Mouse (Mus musculus): Measurements from ENCODE around the gene Tmem165.

The Tmem165 gene

DNA sequence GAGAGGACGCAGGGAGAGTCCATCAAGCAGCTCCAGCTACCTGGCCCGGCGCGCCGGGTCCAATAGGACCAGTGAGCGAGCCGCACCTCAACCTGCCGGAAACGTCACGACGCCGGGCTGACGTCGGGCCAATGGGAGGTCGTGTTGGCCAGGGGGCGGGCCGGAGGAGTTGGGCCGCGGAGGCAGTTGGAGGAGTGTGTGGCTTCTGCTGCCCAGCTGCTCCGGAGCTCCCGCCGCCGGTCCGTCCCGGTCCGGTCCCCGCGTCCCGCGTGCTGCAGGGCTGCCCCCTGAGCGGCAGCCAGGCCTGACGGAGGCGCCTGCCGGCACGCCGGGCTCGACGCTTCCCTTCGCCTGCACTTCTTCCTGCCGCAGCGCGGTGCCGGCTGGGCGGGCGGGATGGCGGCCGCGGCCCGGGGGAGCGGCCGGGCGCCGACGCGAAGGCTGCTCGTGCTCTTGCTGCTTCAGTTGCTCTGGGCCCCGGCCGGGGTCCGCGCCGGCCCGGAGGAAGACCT lies at the start of gene Tmem165:
TSS of gene Tmem165 (plus strand) at position 131 of the 512 bp plus-strand sequence.
- in situ Hi-C loops (cut with MboI; ENCODE audit: unreplicated experiment in 2 of 2) = loop anchor here (5.0 to 25.0 kb wide), 3 partner anchors 42 to 1147 kb away; partner anchors contain the start of genes Aasdh (in 1 of the 2), Chic2 (in 1 of the 2) and Srd5a3 (in 1 of the 2)

DNA sequence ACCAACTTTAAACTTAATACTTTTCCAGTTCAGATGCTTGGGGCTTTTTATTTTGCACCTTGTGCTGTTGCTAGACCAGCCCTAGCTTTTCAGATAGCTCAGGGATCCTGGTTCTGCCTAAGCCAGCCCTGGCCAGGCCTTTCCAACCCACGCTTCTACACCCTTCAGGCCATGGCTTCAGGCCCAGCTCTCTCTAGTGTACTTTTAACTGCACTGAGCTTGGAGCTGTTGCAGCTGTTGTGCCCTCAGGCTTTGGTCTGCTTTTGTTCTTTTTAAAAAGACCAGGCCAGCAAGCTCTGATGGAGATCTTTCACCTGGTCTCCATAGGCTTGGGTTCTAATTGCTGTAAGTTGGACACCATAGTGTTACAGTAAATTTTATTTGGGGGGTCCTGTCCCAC lies 48.0 kb upstream of the Tmem165 start:
- in situ Hi-C loops (cut with MboI; ENCODE audit: unreplicated experiment in 2 of 2) = loop anchor here (5.0 to 25.0 kb wide), 4 partner anchors 172 to 1098 kb away; partner anchors contain the start of genes Chic2 (in 1 of the 2) and Exoc1 (in 1 of the 2)

DNA sequence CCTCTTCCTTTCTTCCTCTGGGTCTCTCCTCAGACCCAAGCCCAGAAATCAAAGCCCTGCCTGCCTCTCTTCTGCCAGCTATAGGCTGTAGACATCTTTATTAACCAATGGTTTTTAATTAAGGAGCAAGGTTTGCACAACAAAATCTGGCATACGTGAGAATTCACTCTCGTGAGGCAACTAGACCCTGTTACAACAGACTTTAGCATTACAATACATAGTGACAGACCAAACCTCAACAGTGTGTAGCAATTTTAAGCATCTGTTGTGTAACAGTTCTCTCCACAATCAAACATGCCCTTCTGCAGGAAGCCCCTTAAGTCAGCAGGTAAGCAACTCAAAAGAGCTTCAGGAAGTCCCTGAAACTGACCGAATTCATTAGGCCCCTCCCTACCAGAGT lies 47.4 kb upstream of the Tmem165 start:
- in situ Hi-C loops (cut with MboI; ENCODE audit: unreplicated experiment in 2 of 2) = loop anchor here (5.0 to 25.0 kb wide), 4 partner anchors 171 to 1099 kb away; partner anchors contain the start of genes Chic2 (in 1 of the 2) and Exoc1 (in 1 of the 2)

DNA sequence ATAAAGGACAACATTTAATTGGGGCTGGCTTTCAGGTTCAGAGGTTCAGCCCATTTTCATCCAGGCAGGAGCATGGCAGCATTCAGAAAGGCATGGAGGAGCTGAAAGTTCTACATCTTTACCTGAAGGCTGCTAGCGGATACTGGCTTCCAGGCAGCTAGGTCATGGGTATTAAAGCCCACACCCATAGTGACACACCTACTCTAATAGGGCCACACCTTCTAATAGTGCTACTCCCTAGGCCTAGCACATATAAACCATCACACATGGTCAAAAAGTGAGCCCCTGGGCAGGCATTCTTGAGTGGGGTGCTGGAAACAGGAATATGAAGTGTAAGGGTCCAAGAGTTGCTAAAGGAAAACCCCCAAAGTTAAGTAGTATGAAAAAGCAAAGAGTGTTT lies 46.1 kb upstream of the Tmem165 start:
- in situ Hi-C loops (cut with MboI; ENCODE audit: unreplicated experiment in 2 of 2) = loop anchor here (5.0 to 25.0 kb wide), 4 partner anchors 170 to 1100 kb away; partner anchors contain the start of genes Chic2 (in 1 of the 2) and Exoc1 (in 1 of the 2)

DNA sequence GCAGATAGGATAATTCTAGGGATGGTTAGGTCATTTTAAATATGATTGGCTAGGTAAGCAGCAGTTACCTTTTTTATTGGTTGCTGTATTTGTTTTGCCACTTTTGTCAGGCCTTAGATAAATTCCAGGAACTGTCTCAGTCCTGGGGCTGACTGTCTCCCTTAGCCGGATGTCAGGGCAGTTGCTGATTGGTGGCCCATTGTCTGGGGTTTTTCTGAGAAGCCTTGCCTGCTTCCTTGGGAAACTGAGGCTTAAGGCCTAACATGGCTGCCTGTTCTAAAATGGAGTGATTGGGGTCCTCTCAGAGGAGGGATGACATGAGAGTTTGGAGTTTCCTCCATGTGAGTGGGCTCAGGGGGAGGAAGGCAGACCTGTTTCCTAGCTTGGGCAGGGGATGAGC lies 45.6 kb upstream of the Tmem165 start:
- in situ Hi-C loops (cut with MboI; ENCODE audit: unreplicated experiment in 2 of 2) = loop anchor here (5.0 to 25.0 kb wide), 4 partner anchors 169 to 1101 kb away; partner anchors contain the start of genes Chic2 (in 1 of the 2) and Exoc1 (in 1 of the 2)

DNA sequence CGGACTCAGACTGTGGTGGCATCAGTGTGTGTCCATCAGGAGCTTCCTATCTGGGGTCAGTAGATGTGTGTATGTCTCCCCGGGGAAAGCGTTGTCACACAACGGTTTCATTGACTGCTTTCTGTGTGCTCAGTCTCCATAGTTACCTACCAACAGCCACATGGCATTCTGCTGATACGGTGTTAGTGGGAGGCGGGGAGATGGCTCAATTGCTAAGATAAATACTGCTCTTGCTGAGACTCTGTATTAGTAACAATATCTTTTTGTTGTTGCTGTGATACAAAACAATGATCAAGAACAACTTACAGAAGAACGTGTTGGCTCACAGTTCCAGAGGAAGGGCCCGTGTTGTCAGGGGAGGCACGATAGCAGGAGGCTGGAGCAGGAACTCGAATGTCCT lies 45.2 kb upstream of the Tmem165 start:
- in situ Hi-C loops (cut with MboI; ENCODE audit: unreplicated experiment in 2 of 2) = loop anchor here (5.0 to 25.0 kb wide), 4 partner anchors 169 to 1101 kb away; partner anchors contain the start of genes Chic2 (in 1 of the 2) and Exoc1 (in 1 of the 2)

DNA sequence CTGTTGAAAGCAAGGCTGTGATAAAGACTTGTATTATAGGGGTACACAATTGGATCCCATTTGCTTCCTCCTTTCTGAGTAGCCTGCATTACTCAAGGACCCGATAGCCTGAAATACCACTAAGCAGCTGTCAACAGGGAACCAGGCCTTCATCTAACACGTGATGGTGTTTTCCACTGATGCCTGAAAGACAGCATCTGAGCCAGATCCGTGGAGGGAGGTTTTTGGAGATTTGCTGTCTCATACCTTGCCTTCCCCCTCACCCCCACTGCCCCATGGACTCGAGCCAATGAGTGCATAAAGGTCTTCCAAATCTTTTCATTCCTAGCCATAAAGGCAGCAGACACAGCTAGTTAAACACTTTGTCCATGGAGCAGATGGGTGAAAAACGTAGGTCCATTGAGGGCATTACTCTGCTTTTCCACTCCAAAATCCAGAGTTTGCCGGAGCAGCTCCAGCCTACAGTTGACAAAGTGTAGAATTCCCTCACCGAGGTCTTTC lies 44.5 kb upstream of the Tmem165 start:
- in situ Hi-C loops (cut with MboI; ENCODE audit: unreplicated experiment in 2 of 2) = loop anchor here (5.0 to 25.0 kb wide), 4 partner anchors 168 to 1102 kb away; partner anchors contain the start of genes Chic2 (in 1 of the 2) and Exoc1 (in 1 of the 2)

DNA sequence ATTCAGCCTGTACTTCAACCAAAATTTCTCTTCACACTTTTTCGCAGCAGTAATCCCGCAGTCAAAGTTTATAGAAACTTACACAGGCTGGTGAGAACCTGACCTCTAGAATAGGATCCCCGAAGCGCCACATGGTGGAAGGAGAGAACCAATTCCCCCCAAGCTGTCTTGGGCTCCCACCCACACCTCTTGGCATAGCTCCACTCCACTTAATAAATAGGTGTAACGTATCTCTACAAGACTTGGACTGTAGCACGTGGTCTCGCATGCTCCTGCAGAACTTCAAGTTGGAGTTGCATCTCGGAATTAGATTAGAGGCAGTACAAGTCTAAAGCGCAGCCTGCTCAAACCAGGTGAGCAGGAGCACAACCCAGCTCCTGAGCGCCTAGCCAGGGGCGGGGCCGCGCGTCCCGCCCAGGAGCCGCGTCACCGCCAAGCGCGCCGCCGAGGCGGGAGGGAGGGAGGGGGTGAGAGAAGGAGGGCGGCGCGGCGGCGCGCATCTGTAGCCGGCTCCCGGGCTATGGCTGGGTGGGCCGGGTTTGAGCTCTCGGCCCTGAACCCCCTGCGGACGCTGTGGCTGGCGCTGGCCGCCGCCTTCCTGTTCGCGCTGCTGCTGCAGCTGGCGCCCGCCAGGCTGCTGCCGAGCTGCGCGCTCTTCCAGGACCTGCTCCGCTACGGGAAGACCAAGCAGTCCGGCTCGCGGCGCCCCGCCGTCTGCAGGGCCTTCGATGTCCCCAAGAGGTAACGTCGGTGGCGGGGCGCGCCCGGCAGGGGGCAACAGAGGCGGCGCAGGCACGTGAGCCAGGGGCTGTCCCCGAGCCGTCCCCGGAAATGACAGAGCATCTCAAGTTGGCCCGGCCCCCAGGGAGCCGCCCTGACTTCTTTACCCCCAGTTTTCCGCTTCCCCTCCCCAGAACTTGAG lies 43.6 kb upstream of the Tmem165 start, which contains the start of gene Srd5a3:
TSS of gene Srd5a3 (plus strand) at position 464 of the 922 bp plus-strand sequence.
- in situ Hi-C loops (cut with MboI; ENCODE audit: unreplicated experiment in 2 of 2) = loop anchor here (5.0 to 25.0 kb wide), 5 partner anchors 42 to 1103 kb away; partner anchors contain the start of genes Chic2 (in 1 of the 2), Exoc1 (in 1 of the 2) and Tmem165 (in 1 of the 2)

DNA sequence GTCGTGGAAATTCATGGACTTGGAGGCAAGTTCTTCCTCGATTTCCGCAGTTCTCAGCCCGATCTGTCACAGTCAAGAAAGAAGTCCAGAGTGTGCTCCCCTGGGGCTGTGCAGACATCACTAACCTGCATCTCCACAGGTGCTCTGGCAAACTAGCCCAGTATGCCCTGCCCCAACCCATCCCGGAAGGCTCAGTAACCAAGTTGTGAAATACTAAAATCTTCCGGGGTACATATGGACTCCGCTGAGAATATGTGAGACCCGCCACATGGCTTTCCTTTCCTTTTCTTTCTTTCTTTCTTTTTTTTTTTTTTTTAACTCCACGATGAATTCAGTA lies 43.0 kb upstream of the Tmem165 start:
- in situ Hi-C loops (cut with MboI; ENCODE audit: unreplicated experiment in 2 of 2) = loop anchor here in 1 of 2 experiments (5.0 to 25.0 kb wide), 3 partner anchors 42 to 1103 kb away; partner anchors contain the start of genes Chic2 and Tmem165

DNA sequence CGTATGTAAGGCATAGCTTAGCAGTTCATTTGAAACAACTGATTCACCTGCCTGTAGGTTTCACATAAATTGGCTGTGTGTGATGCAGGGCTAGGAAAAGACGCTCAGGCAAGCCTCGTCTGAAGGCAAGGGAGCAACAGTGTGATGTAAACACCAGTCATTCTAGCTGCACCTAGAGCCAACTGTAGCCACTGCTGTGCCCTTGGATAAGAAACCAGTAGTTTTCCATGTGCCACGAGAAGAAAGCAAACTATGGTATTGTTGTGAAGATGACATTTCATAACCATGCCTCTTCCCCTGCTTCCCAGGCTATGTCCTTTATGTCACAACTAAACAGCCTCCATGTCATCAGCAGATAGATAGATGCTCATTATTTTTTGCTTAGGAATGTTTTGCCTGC lies 40.3 kb upstream of the Tmem165 start:
- in situ Hi-C loops (cut with MboI; ENCODE audit: unreplicated experiment in 2 of 2) = loop anchor here in 1 of 2 experiments (5.0 to 25.0 kb wide), 3 partner anchors 39 to 1106 kb away; partner anchors contain the start of genes Chic2 and Tmem165

DNA sequence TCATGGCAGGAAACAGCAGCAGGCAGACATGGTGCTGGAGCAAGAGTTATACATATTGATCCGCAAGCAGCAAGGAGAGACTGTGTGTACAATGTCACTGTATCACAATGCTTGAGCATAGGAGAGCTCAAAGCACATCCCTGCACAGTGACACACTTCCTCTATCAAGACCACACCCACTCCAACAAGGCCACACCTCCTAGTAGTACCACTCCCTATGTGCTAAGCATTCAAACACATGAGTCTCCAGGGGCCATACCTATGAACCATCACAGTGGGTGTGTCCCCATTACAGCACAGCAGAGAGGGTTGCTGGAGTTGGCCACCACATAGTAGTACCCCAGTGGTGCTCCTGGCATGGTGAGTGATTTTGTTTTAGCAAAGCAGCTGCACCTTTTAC lies 37.3 kb upstream of the Tmem165 start:
- in situ Hi-C loops (cut with MboI; ENCODE audit: unreplicated experiment in 2 of 2) = loop anchor here in 1 of 2 experiments (25.0 kb wide), 1 partner anchor 1109 kb away; the partner anchor contains the start of gene Chic2

DNA sequence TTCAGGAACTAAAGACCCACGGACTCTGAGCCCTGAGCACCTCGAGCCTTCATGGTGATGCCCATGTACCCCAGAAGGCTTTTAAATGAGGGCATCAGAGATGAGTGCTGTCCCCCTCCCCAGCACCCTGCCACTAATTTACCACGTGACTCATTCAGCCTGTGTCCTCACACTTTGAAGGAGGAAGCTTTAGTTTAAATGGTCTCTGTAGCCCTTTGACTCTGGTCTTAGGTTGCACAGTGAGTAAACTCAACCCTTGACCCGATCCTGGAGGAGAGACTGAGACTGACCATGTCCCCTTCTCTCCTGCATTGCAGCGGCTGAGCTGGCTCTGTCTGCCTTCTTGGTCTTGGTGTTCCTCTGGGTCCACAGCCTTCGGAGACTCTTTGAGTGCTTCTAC lies 34.2 kb upstream of the Tmem165 start:
- in situ Hi-C loops (cut with MboI; ENCODE audit: unreplicated experiment in 2 of 2) = loop anchor here in 1 of 2 experiments (25.0 kb wide), 1 partner anchor 1112 kb away; the partner anchor contains the start of gene Chic2

DNA sequence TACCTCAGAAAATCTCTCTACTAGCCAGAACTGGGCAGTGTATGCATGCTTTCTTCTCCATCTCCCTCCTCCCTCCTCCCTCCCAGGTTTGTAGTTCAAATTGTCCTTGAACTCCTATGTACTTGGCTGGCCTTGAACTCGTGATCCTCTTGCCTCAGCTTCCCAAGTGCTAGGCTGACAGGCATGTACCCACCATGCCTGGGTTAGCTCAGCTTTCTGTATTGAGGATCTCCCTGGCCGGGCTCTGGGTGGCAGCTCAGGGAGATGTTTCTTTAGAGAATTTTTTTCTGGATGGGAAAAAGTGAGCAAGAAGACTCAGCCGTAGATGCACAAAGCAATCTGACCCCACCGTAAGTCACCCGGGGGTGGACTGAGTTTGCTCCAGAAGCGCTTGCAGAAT lies 30.7 kb upstream of the Tmem165 start:
- in situ Hi-C loops (cut with MboI; ENCODE audit: unreplicated experiment in 2 of 2) = no loop called here

DNA sequence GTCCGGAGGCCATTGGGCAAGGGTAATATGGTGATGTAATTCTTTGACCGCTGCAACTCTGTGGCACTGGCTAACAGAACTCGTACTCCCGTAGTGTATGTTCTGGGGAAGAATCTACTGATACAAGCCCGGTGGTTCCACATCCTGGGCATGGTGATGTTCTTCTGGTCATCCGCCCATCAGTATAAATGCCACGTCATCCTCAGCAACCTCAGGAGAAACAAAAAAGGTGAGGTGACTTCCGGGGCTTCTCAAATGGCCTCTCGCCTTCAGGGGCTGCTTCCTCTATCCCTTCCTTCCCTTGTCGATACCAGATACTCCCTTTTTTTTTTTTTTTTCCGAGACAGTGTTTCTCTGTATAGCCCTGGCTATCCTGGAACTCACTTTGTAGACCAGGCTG lies 30.2 kb upstream of the Tmem165 start:
- in situ Hi-C loops (cut with MboI; ENCODE audit: unreplicated experiment in 2 of 2) = no loop called here

DNA sequence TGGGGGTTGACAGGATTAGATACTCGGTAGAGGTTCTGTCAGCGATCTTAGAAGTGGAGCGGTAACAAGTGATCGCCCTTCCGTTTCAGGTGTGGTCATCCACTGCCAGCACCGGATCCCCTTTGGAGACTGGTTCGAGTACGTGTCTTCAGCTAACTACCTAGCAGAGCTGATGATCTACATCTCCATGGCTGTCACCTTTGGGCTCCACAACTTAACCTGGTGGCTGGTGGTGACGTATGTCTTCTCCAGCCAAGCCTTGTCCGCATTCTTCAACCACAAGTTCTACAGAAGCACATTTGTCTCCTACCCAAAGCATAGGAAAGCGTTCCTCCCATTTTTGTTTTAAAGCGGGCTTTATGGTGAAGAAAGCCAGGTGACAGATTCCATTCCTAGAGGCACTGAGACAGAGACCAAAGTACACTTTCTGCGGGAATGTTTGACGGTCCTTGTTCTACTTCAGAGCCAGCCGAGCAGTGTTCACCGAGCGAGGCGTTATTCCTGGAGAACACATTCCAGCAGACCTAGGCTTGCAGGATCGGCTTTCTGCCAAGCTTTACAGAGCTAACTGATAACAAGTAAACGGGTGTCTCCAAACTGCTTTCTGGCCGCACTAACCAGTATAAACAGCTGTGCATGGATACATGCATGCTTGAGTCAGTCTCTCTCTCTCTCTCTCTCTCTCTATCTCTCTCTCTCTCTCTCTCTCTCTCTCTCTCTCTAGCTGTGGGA lies 29.1 kb upstream of the Tmem165 start:
- in situ Hi-C loops (cut with MboI; ENCODE audit: unreplicated experiment in 2 of 2) = no loop called here

DNA sequence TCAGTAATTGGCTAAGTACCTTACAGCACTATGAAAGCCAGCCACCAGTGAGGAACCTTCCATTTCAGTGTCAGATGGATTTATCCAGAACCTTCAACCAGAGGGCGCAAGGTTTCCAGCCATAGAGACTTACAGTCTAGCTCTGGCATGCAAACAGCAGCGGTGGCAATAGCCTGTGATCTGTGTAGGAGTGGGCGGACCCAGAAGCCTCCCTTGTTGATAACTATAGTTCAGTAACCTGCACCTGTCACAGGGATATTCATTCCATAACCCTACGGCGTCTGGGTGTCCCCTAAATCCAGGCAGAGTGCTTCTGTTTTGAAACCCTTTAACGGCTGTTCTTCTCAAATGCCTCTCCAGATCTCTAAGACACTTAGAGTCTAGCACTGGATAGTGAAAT lies 24.1 kb upstream of the Tmem165 start:
- in situ Hi-C loops (cut with MboI; ENCODE audit: unreplicated experiment in 2 of 2) = no loop called here

DNA sequence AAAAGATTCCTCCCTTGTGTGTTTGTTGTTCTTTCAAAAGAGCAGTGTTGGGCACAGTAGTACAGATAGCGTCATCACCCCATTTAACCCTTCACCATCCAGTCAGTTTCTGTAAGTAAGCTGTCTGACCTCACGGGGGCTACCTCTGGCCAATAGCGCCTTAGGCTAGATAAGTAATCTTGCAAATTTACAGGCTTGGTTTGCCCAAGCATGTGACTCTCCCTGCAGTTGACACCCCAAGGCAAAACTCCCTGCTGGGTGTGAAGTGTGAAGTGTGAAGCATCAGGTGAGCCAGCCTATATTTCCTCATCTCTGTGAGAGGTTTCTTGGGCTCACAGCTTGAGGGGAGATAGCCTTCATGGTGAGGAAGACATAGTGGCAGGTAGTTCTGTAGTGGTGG lies 23.6 kb upstream of the Tmem165 start:
- in situ Hi-C loops (cut with MboI; ENCODE audit: unreplicated experiment in 2 of 2) = no loop called here

DNA sequence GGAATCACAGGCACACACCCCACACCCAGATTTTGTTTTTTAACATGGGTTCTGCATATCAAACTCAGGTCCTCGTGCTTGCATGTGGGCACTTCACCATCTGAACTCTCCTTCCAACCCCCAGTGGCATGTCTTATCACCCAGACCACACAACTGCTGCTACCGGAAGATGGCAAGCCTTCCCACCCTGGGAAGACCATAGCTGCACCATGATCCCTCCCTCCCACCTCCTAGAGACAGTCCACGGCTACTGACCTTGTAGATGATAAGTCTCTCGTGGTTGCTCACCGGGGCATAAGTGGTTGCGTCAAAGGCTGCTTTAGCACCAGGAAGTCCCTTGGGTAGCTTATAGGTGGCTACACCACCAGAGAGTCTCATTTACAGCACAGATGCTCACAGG lies 22.2 kb upstream of the Tmem165 start:
- in situ Hi-C loops (cut with MboI; ENCODE audit: unreplicated experiment in 2 of 2) = no loop called here

DNA sequence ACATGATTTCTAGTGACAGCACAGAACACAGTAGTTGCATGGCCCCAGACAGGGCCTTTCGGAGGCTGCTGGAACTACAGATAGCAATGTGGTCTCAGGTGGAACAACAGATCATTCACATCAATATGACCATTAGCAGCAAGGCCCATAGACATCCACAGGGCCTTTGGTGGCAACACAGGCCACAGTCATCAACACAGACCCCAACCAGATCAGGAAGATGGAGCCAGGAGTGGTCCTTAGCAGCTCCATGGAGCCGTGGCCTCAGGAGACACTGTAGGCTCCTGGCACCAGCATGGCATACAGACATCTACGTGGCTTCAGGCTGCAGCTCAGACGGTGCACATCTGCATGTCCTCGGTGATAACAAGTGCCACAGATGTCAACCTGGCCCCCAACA lies 20.8 kb upstream of the Tmem165 start:
- in situ Hi-C loops (cut with MboI; ENCODE audit: unreplicated experiment in 2 of 2) = no loop called here
